Mouse (Mus musculus) inflammation-experienced regulatory T-cells (primary cell): ENCODE results near the gene Hyls1. TPM values are rescaled to one million over a fixed set of nuclear protein-coding genes. Genes with fewer than 3 reads are reported as not detected.

Experiments
- polyA plus RNA-seq, 2 experiments: library from polyadenylated mRNA; unstranded; fragments of 100-300 nt; shearing (Covaris generic); gene quantifications; one replicate each; pipeline ENCODE4 v1.2.1; 2017

The Hyls1 gene
- 1 to 10 TPM; 6.0 to 7.5 TPM for polyA plus RNA-seq

GRCm38 (mm10) chr9:35569571-35570534 lies at the start of gene Hyls1, which contains the start of gene Pate2:
Gene Hyls1, minus strand, starts transcription at chr9:35570398.
Gene Pate2, plus strand, starts transcription at chr9:35570284.

GRCm38 (mm10) chr9:35611841-35612240 lies 41.6 kb upstream of the Hyls1 start, which contains the start of gene Pate4:
Gene Pate4, minus strand, starts transcription at chr9:35611941.

GRCm38 (mm10) chr9:35558257-35559008 lies 11.8 kb downstream of the Hyls1 start, which contains the start of the genes Ddx25 and Pus3:
Gene Ddx25, minus strand, starts transcription at chr9:35558528.
Gene Pus3, plus strand, starts transcription at chr9:35558595.

GRCm38 (mm10) chr9:35518169-35518568 lies 52.0 kb downstream of the Hyls1 start, which contains the start of gene Gm1113:
Gene Gm1113, minus strand, starts transcription at chr9:35518269.

Other genes with a start within 250 kb of the Hyls1 start
- 1 to 10 TPM; 4.0 to 8.0 TPM for gene Cdon, start 149.3 kb downstream of the Hyls1 start, polyA plus RNA-seq
- not detected for gene Gm1113, start 52.1 kb downstream of the Hyls1 start, polyA plus RNA-seq
- under 1 TPM; 0.05 to 0.12 TPM for gene Ddx25, start 11.9 kb downstream of the Hyls1 start, polyA plus RNA-seq
- gene Pus3, start 11.8 kb downstream of the Hyls1 start, polyA plus RNA-seq, result 10 to 100 TPM; 30.7 to 48.0 TPM
- under 1 TPM in 1 of 2 experiments, not detected in 1; 0.84 TPM for gene Pate2, start 114 bp downstream of the Hyls1 start, polyA plus RNA-seq
- under 1 TPM in 1 of 2 experiments, not detected in 1; 0.14 TPM for gene Pate4, start 41.5 kb upstream of the Hyls1 start, polyA plus RNA-seq
- gene Pate3, start 77.8 kb upstream of the Hyls1 start, polyA plus RNA-seq, result under 1 TPM in 1 of 2 experiments, not detected in 1; 0.56 TPM
- gene Pate1, start 117.0 kb upstream of the Hyls1 start, polyA plus RNA-seq, result 1 to 10 TPM in 1 of 2 experiments, under 1 TPM in 1; 0.10 to 2.0 TPM
- gene Gm17677, start 170.7 kb upstream of the Hyls1 start, polyA plus RNA-seq, result not detected
- not detected for gene Gm17727, start 207.7 kb upstream of the Hyls1 start, polyA plus RNA-seq
- gene Gm27235, start 219.7 kb upstream of the Hyls1 start, polyA plus RNA-seq, result not detected
- not detected for gene D730048I06Rik, start 219.7 kb upstream of the Hyls1 start, polyA plus RNA-seq